Mouse (Mus musculus) left cerebral cortex, postnatal 14 days (tissue): Measurements from ENCODE around the gene Rps15. TPM values are rescaled to one million over a fixed set of nuclear protein-coding genes. Genes with fewer than 3 reads are reported as not detected.

ENCODE experiments used
- DNase-seq, 2 experiments: peaks; one replicate each; pipeline ENCODE4 v3.0.0; 2021 to 2022; ENCODE audit warnings: low spot score in 2 of 2, mixed read lengths in 1 of 2
- intact Hi-C: fragments of 180-260 bp; cut with DNase I; formaldehyde crosslinking; loops from one replicate; pipeline ENCODE4 v1.15.1; 2025
- total RNA-seq, 2 experiments: library from RNA; stranded (reverse); gene quantifications; 2 replicates each; pipeline ENCODE4 v1.2.3; 2021

Rps15 gene
- total RNA-seq, 2 experiments from 2014 or later = 743 to 795 TPM

GRCm38 (mm10) chr10:80259463-80259805, 32.8 kb upstream of the Rps15 start:
- intact Hi-C loops = no loop called here
- no peak for DNase-seq

GRCm38 (mm10) chr10:80259861-80260641, 32.2 kb upstream of the Rps15 start:
- DNase-seq = peak; percentile 70 to 79
- intact Hi-C loops = no loop called here

- DNase-seq = peak; percentile 83 to 88
- intact Hi-C loops = no loop called here
Measured at GRCm38 (mm10) chr10:80260642-80261584, 31.3 kb upstream of the Rps15 start, which contains the start of the genes Gamt and Dazap1. Gene Gamt, minus strand, starts transcription at chr10:80261012. Gene Dazap1, plus strand, starts transcription at chr10:80261486.

GRCm38 (mm10) chr10:80261585-80261968, 30.7 kb upstream of the Rps15 start:
- DNase-seq = peak; percentile 81 to 93
- intact Hi-C loops = no loop called here

- no peak for DNase-seq
- intact Hi-C loops = no loop called here
Measured at GRCm38 (mm10) chr10:80262169-80262568, 30.1 kb upstream of the Rps15 start.

DNA sequence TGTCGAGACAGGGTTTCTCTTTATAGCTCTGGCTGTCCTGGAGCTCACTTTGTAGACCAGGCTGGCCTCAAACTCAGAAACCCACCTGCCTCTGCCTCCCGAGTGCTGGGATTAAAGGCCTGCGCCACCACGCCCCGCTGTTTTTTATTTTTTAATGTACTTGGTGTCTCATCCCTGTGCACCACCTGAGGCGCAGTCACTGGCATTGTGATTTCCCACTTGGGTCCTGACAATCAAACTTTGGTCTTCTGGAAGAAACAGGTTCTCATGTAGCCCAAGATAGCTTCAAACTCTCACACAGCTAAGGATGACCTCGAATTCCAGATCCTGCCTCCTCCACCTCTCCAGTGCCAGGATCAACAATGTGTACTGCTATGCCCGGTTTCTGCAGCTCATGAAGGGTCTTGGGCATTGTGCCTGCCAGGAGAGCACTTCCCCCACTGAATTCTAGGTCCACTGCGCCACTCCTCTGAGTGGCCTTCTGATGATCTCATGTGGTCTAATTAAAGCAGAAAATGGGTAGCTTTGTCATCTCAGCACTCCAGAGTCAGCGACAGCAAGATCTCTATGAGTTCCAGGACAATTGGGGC, 29.4 kb upstream of the Rps15 start:
- DNase-seq = no peak
- intact Hi-C loops = no loop called here

GRCm38 (mm10) chr10:80264341-80265148, 27.7 kb upstream of the Rps15 start:
- intact Hi-C loops = no loop called here
- peak; percentile 100 for DNase-seq

DNA sequence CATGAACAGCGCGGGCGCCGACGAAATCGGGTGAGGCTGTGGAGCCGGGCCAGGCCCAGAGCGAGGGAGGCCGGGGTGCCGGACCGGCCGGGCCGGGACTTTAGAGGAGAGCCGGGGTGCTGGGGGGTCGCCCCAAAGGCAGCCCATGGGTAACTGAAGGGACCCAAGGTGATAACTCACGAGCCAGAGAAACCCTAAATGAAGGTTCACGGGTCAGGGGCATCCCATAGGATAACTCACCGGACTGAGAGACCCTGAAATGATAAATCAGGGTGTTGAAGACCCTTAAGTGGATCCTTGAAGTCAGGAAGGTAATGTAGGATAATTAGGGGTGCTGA, 27.1 kb upstream of the Rps15 start:
- DNase-seq = no peak
- intact Hi-C loops = no loop called here

DNA sequence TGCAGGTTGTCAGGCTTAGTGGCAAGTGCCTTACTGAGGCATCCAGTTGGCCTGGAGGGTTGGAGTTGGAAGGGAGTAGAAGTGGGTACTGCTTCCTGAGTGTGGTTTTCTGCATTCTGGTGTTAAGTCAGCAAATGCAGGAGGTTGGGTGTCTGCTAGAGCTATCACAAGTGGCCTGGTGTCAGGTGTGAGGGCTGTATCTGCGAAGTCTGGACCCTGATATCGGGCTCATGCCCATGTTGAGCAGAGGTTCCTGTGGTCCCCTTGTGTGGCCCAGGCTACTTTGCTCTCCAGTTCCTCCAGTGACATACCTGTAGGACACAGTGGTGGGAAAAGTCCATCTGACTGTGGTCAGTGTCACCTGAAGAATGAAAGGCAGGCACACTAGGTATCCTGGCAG, 22.2 kb upstream of the Rps15 start:
- no peak for DNase-seq
- intact Hi-C loops = no loop called here

GRCm38 (mm10) chr10:80270734-80271181, 21.5 kb upstream of the Rps15 start:
- intact Hi-C loops = no loop called here
- no peak for DNase-seq

GRCm38 (mm10) chr10:80271186-80271843, 20.9 kb upstream of the Rps15 start:
- DNase-seq = no peak
- intact Hi-C loops = no loop called here

GRCm38 (mm10) chr10:80271870-80272585, 20.2 kb upstream of the Rps15 start:
- intact Hi-C loops = no loop called here
- no peak for DNase-seq

- intact Hi-C loops = no loop called here
- DNase-seq = no peak
Measured at GRCm38 (mm10) chr10:80273847-80274246, 18.4 kb upstream of the Rps15 start.

DNA sequence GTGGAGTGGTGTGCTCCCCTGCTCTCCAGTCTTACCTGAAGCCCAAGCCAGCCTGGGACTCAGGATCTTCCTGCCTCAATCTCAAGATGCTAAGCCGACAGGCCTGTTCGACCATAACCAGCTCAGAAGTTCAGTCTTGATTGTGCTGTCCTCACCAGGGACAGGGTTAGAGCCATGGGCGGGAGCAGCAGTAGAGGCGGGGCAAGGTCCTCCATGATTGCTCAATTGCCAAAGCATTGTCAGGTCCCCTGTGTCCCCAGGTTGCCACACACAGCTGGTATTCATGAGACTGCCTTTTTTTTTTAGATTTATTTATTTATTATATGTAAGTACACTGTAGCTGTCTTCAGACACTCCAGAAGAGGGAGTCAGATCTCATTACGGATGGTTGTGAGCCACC, 16.0 kb upstream of the Rps15 start:
- intact Hi-C loops = no loop called here
- DNase-seq = no peak

DNA sequence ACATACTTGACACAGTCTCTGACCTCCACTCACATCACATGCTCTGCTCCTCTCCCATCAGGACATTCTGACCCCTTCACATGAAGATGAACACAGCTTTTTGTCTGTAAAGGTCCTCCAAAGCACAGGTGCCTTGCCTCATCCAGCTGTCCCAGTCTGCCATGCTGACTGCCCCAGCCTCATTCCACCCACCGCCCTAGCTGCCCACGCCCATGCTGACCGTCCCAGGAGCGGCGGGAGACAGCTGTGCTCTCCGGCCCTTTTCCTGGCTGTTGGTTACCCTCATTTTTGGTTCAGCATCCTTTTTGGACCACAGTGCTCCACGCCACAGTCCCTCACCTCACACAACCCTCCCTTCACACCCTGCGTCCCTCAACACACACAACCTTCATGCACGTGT, 13.9 kb upstream of the Rps15 start:
- intact Hi-C loops = no loop called here

DNA sequence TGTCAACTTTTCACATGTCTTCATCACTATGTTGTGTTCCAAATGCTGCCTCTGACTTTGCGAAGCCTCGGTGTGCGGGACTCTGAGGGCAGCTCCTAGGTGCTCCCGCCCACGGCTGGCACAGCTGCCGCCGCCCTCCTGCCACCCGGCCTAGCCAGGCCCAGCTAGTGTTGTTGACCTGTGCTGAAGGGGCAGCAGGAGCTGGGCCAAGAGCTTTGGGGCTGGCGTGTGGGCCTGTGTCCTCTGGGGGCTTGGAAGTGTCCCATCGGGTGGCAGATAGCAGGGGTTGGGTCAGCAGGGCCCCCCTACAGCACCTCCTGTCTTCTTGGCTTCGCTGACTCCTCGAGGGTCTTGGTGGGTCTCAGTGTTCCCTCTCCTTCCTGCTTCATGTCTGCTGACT, 13.0 kb upstream of the Rps15 start:
- no peak for DNase-seq
- intact Hi-C loops = no loop called here

More for the DNA sequence above, 13.9 kb upstream of the Rps15 start:
- no peak for DNase-seq

DNA sequence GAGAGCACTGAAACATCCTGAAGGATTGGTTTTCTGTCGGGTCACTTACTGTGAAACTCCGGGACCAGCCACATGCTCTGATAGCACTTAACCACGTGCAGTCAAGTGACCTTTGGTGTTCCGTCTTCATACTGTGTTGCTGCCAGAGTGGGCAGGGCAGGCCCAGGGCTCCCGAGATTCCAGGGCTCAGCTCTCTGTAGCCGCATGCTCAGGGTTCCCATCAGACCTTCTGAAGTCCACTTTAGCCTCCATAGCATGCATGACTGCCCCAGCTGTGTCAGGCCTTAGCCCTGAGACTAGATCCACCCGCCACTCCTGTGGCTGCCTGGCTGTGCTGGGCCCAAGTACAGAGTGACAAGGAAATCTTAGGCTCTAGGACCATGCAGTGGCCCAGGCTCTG, 10.9 kb upstream of the Rps15 start:
- no peak for DNase-seq
- intact Hi-C loops = no loop called here

GRCm38 (mm10) chr10:80281921-80282371, 10.3 kb upstream of the Rps15 start:
- intact Hi-C loops = no loop called here
- no peak for DNase-seq
